Comparison of ENCODE assay signal across 8 mouse cellular contexts in genomic region chr2:165888813-165889221, GRCm38 (mm10). TPM values are rescaled to one million over a fixed set of nuclear protein-coding genes. Genes with fewer than 3 reads are reported as not detected.
A peak's percentile ranks its signal among the peaks of the same experiment; 100 is the strongest.
DNase-seq lines count a peak whose midpoint lies in the region; ATAC-seq and TF ChIP-seq lines count a peak whose summit lies in the region.

No protein-coding gene starts in this region.

- ATAC-seq in forebrain, embryonic 15.5 days (replicated peaks): no peak
- ATAC-seq in limb, embryonic 15.5 days (ENCODE audit: insufficient number of reproducible peaks, low FRiP score, low TSS enrichment, low read depth): no peak

- H3K27me3 ChIP-seq in cerebellum, adult 2 months (ENCODE audit: control insufficient read depth, insufficient read depth, low read length): no peaks in the 10 kb centered on the region
- H3K27me3 ChIP-seq in forebrain, embryonic 15.5 days: no peaks in the 10 kb centered on the region
- no peaks in the 10 kb centered on the region for H3K27me3 ChIP-seq in limb, embryonic 15.5 days

- peaks cover 58% of the 10 kb centered on the region for H3K4me1 ChIP-seq in cerebellum, adult 2 months (ENCODE audit: control insufficient read depth, insufficient read depth, low read length)
- H3K4me1 ChIP-seq in forebrain, embryonic 15.5 days: peaks cover 56% of the 10 kb centered on the region
- peaks cover 60% of the 10 kb centered on the region for H3K4me1 ChIP-seq in limb, embryonic 15.5 days
- H3K4me1 ChIP-seq in olfactory bulb, adult 2 months (ENCODE audit: control insufficient read depth, insufficient read depth, low read length): peaks cover 51% of the 10 kb centered on the region

- H3K9me3 ChIP-seq in forebrain, embryonic 15.5 days: no peaks in the 10 kb centered on the region
- H3K9me3 ChIP-seq in limb, embryonic 15.5 days: no peaks in the 10 kb centered on the region

- 10% methylated on average over 3 of the region's 3 CpGs for WGBS in cerebellum, adult 2 months
- WGBS in forebrain, embryonic 15.5 days: 25% methylated on average over 3 of the region's 3 CpGs
- 22% methylated on average over 3 of the region's 3 CpGs for WGBS in limb, embryonic 15.5 days
- 16% methylated on average over 3 of the region's 3 CpGs for WGBS in olfactory bulb, adult 2 months

- TF ChIP-seq CTCF in cerebellum, adult 2 months (IDR thresholded peaks at IDR 0.05; ENCODE audit: borderline replicate concordance, insufficient read depth, low read depth, low read length): no peak
- TF ChIP-seq CTCF in olfactory bulb, adult 2 months (IDR thresholded peaks at IDR 0.05; ENCODE audit: insufficient read depth, low read depth, low read length): no peak

- peak; percentile 36 for DNase-seq in cerebellum, adult 2 months
- no peak for DNase-seq in cerebellum, adult 8-10 months
- DNase-seq in CD4-positive, CD25-positive, alpha-beta regulatory T cell, adult 2 months (ENCODE audit: low read depth, low spot score): peak; percentile 69
- no peak for DNase-seq in layer of hippocampus, postnatal 36 days
- DNase-seq in right cerebral cortex, postnatal 25 days: no peak

- peak overlapping the region; percentile 0; the same call in 1 of the 2 replicates for H3K9ac ChIP-seq in forebrain, embryonic 15.5 days (replicated peaks)
- no peak overlapping the region for H3K9ac ChIP-seq in limb, embryonic 15.5 days

- TF ChIP-seq POLR2A in cerebellum, adult 2 months (IDR thresholded peaks at IDR 0.05; ENCODE audit: borderline replicate concordance, insufficient read depth, low read length): no peak
- TF ChIP-seq POLR2A in olfactory bulb, adult 2 months (IDR thresholded peaks at IDR 0.05; ENCODE audit: insufficient read depth, low read depth, low read length): no peak

- H3K36me3 ChIP-seq in forebrain, embryonic 15.5 days: no peaks in the 10 kb centered on the region
- no peaks in the 10 kb centered on the region for H3K36me3 ChIP-seq in limb, embryonic 15.5 days

- H3K4me3 ChIP-seq in cerebellum, adult 2 months (replicated peaks; ENCODE audit: insufficient read depth, low read depth, low read length): no peak overlapping the region
- H3K4me3 ChIP-seq in forebrain, embryonic 15.5 days: no peak overlapping the region
- no peak overlapping the region for H3K4me3 ChIP-seq in limb, embryonic 15.5 days
- H3K4me3 ChIP-seq in olfactory bulb, adult 2 months (ENCODE audit: insufficient read depth, low read depth, low read length): no peak overlapping the region

- H3K27ac ChIP-seq in cerebellum, adult 2 months (ENCODE audit: insufficient read depth, low read length): peak overlapping the region; percentile 76
- H3K27ac ChIP-seq in forebrain, embryonic 15.5 days (replicated peaks): peak overlapping the region; percentile 100
- peak overlapping the region; percentile 100 for H3K27ac ChIP-seq in limb, embryonic 15.5 days
- H3K27ac ChIP-seq in olfactory bulb, adult 2 months (ENCODE audit: insufficient read depth, low read depth, low read length): peak overlapping the region; percentile 84

- no peak overlapping the region for H3K4me2 ChIP-seq in forebrain, embryonic 15.5 days (replicated peaks)
- H3K4me2 ChIP-seq in limb, embryonic 15.5 days: 0 out of 2 replicates have a peak overlapping the region, but pooled peaks have one; percentile 8

RNA-seq across cellular contexts. Expression of gene Zmynd8, which starts 10.0 kb away (rescaled TPM):
- polyA plus RNA-seq in cerebellum, adult 2 months (2012; rRNA removed): 85.5 and 86.6 TPM in 2 replicates
- 81.0 and 85.9 TPM in 2 replicates for polyA plus RNA-seq in forebrain, embryonic 15.5 days (2015; fragmentation: Nextera tagmentation; extraction: Ambion mirVana)
- polyA plus RNA-seq in limb, embryonic 15.5 days (2015; fragmentation: Nextera tagmentation; extraction: Ambion mirVana): 40.4 and 52.2 TPM in 2 replicates
- 440 TPM in 1 of 2 replicates, not detected in the other for polyA plus RNA-seq in olfactory bulb, adult 2 months (2012; ENCODE audit: insufficient read depth, insufficient read length, low replicate concordance, missing spikeins)
- 100 to 1,000 TPM; 162 to 181 TPM for total RNA-seq in layer of hippocampus, postnatal 36 days (2021)

Comparison
In these comparisons a context has a peak if more than half of its experiments do, and no peak if none do; other contexts are left out.
1. DNase-seq: peak in cerebellum, adult 2 months (2 of 2) and CD4-positive, CD25-positive, alpha-beta regulatory T cell, adult 2 months (single experiment); none in cerebellum, adult 8-10 months (single experiment), layer of hippocampus, postnatal 36 days (0 of 2) and right cerebral cortex, postnatal 25 days (single experiment).
2. Peak in every context shown above with its lines, with median percentiles within 50 percentile points of each other: H3K27ac ChIP-seq.